Comparison of ENCODE assay signal across 10 mouse cellular contexts in the genomic region with DNA sequence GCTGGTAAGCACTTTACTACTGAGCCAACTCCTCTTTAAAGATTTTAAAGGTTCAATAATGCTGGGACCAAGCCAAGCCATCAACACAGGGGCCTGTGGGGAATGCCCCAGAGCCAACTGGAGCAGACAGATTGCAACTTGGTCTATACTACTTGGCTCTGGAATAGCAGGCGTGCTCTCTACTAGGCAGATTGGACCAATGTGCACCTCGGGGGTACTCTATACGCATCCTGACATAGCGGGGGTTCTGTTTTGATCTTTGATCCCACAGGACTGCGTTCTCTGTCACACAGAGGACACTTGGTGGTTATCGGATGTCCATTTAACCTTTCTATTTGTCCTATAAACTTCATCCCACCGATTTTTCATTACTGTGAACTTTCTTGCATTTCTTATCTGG. TPM values are rescaled to one million over a fixed set of nuclear protein-coding genes. Genes with fewer than 3 reads are reported as not detected.
DNase-seq lines count a peak whose midpoint lies in the region; ATAC-seq lines count a peak whose summit lies in the region.
"Had no signal": no experiment of that assay in that cellular context is flagged by ENCODE, and none has a peak within 500 bp of the region (broad histone marks: within the 10 kb centered on the region; RNA-seq: fewer than 3 reads in every experiment).

No protein-coding gene starts in this region.

- DNase-seq in heart, postnatal 36 days: no peak
- DNase-seq in ZHBTc4 (ENCODE audit: low read depth, low spot score): peak; percentile 20
- no peak for DNase-seq in hindbrain, embryonic 14.5 days (ENCODE audit: low spot score)
- no peak for DNase-seq in kidney, adult 11 months
- DNase-seq in adrenal gland, postnatal 25 days: no peak

- ATAC-seq in heart, embryonic 11.5 days (replicated peaks; ENCODE audit: insufficient number of reproducible peaks, low FRiP score, low TSS enrichment): peak; percentile 43; the same call in 1 of the 2 replicates
- ATAC-seq in hindbrain, embryonic 14.5 days (ENCODE audit: low FRiP score): peak; percentile 39; the same call in 1 of the 2 replicates
- ATAC-seq in midbrain, embryonic 12.5 days (ENCODE audit: low FRiP score, low read depth): 0 out of 2 replicates have a peak, but pooled peaks have one; percentile 2
- no peak for ATAC-seq in megakaryocyte, adult 5-6 weeks (ENCODE audit: poor library complexity, severe bottlenecking)

- peak overlapping the region; percentile 68 for H3K4me2 ChIP-seq in heart, embryonic 11.5 days
- peak overlapping the region; percentile 91 for H3K4me2 ChIP-seq in hindbrain, embryonic 14.5 days (replicated peaks)
- peak overlapping the region; percentile 91 for H3K4me2 ChIP-seq in midbrain, embryonic 12.5 days (replicated peaks)

- H3K9me3 ChIP-seq in heart, embryonic 11.5 days (replicated peaks; ENCODE audit: control insufficient read depth, low read length): no peaks in the 10 kb centered on the region
- no peaks in the 10 kb centered on the region for H3K9me3 ChIP-seq in hindbrain, embryonic 14.5 days (ENCODE audit: control insufficient read depth, low read length)
- no peaks in the 10 kb centered on the region for H3K9me3 ChIP-seq in midbrain, embryonic 12.5 days

- peaks cover 3% of the 10 kb centered on the region for H3K27me3 ChIP-seq in heart, embryonic 11.5 days (ENCODE audit: control insufficient read depth, insufficient read depth, low read length)
- H3K27me3 ChIP-seq in hindbrain, embryonic 14.5 days (ENCODE audit: control insufficient read depth, insufficient read depth, low read length): peaks cover 15% of the 10 kb centered on the region
- H3K27me3 ChIP-seq in midbrain, embryonic 12.5 days: peaks cover 22% of the 10 kb centered on the region

- no peaks in the 10 kb centered on the region for H3K36me3 ChIP-seq in heart, embryonic 11.5 days (ENCODE audit: control insufficient read depth, insufficient read depth, low read length)
- no peaks in the 10 kb centered on the region for H3K36me3 ChIP-seq in hindbrain, embryonic 14.5 days (replicated peaks; ENCODE audit: control insufficient read depth, insufficient read depth)
- no peaks in the 10 kb centered on the region for H3K36me3 ChIP-seq in midbrain, embryonic 12.5 days

- peak overlapping the region; percentile 91 for H3K27ac ChIP-seq in heart, embryonic 11.5 days (ENCODE audit: low read depth, low read length)
- no peak overlapping the region for H3K27ac ChIP-seq in hindbrain, embryonic 14.5 days
- H3K27ac ChIP-seq in midbrain, embryonic 12.5 days (replicated peaks): no peak overlapping the region
- H3K27ac ChIP-seq: liver, embryonic 14.5 days had no signal

- 27% methylated on average over 7 of the region's 7 CpGs for WGBS in heart, embryonic 11.5 days (ENCODE audit: insufficient replicate concordance)
- 30% methylated on average over 7 of the region's 7 CpGs for WGBS in hindbrain, embryonic 14.5 days
- WGBS in midbrain, embryonic 12.5 days: 24% methylated on average over 7 of the region's 7 CpGs

- intact Hi-C loops in heart, postnatal 36 days (cut with DNase I): loop anchor here (5.0 kb wide), 1 partner anchor 48 kb away; no protein-coding TSS in a partner anchor

- H3K4me1 ChIP-seq in heart, embryonic 11.5 days (ENCODE audit: control insufficient read depth, insufficient read depth, low read length): peaks cover 7% of the 10 kb centered on the region; the same call in 1 of the 2 replicates
- no peaks in the 10 kb centered on the region for H3K4me1 ChIP-seq in hindbrain, embryonic 14.5 days (replicated peaks; ENCODE audit: control insufficient read depth, insufficient read depth, low read length)
- 0 out of 2 replicates have a peak, but pooled peaks cover 3% of the 10 kb centered on the region for H3K4me1 ChIP-seq in midbrain, embryonic 12.5 days

- H3K4me3 ChIP-seq in heart, embryonic 11.5 days (ENCODE audit: low read depth, low read length): peak overlapping the region; percentile 83
- H3K4me3 ChIP-seq in hindbrain, embryonic 14.5 days (replicated peaks; ENCODE audit: low read length): peak overlapping the region; percentile 73
- H3K4me3 ChIP-seq in midbrain, embryonic 12.5 days: peak overlapping the region; percentile 72

- peak overlapping the region; percentile 95; the same call in 1 of the 2 replicates for H3K9ac ChIP-seq in heart, embryonic 11.5 days (ENCODE audit: low read depth, low read length)
- H3K9ac ChIP-seq in hindbrain, embryonic 14.5 days: no peak overlapping the region
- H3K9ac ChIP-seq in midbrain, embryonic 12.5 days (replicated peaks): no peak overlapping the region
- H3K9ac ChIP-seq: liver, embryonic 14.5 days had no signal

RNA-seq across cellular contexts. Expression of a gene that starts 0.6 kb away (rescaled TPM):
- 48.6 and 55.3 TPM in 2 replicates for polyA plus RNA-seq in heart, embryonic 11.5 days (2014; fragmentation: Nextera tagmentation; extraction: Ambion mirVana)
- 10 to 100 TPM; 34.9 to 35.6 TPM for total RNA-seq in heart, postnatal 36 days (2021)
- polyA plus RNA-seq in hindbrain, embryonic 14.5 days (2014; fragmentation: Nextera tagmentation; extraction: Ambion mirVana): 2.4 and 2.6 TPM in 2 replicates
- polyA plus RNA-seq in midbrain, embryonic 12.5 days (2016; fragmentation: Nextera tagmentation; extraction: Ambion mirVana): 1.5 and 1.7 TPM in 2 replicates
- not detected in 2 replicates for total RNA-seq in megakaryocyte, adult 5-6 weeks (2015)
- not detected in 2 replicates for total RNA-seq in megakaryocyte, adult 5-6 weeks (2017)
- total RNA-seq in adrenal gland, postnatal 25 days (2021): 0.52 TPM in 1 of 2 replicates, not detected in the other
- polyA plus RNA-seq: erythroblast, embryonic 14.5 days had no signal

Comparison
In these comparisons a context has a peak if more than half of its experiments do, and no peak if none do; other contexts are left out.
1. RNA of a gene that starts 0.6 kb away (total RNA-seq): 34.9 to 35.6 TPM in heart, postnatal 36 days; 0.52 TPM in adrenal gland, postnatal 25 days and not detected in megakaryocyte, adult 5-6 weeks; every median in the first group is over 10 times any median in the second.
2. Peak in every context shown above with its lines, with median percentiles within 50 percentile points of each other: H3K4me2 ChIP-seq and H3K4me3 ChIP-seq.